Mouse (Mus musculus) cerebellum, adult 18-20 months (tissue): Measurements from ENCODE around the gene Stt3b.

Source experiments
- DNase-seq, 2 experiments: peaks; one replicate each; pipeline ENCODE4 v3.0.0; 2021

Gene Stt3b

GRCm38 (mm10) chr9:115260464-115260863, 49.8 kb downstream of the Stt3b start:
- no peak for DNase-seq

DNA sequence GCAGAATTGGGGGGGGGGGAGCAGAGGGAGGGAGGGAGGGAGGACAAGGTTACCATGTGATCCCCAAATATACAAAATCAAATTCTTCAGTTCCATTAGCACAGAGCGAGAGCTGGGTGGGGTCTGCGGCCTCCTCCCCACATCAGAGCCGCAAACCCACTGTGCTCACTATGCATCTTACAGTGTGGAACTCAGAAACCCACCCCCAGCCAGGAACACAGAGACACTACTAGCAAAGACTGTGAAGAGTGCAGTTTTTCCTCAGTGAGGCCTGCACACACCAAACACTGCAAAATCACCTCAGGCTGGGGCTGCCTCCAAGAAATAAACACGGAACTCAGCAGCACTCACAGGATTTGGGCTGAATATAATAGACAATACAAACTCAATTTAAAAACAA, 50.4 kb downstream of the Stt3b start:
- no peak for DNase-seq

DNA sequence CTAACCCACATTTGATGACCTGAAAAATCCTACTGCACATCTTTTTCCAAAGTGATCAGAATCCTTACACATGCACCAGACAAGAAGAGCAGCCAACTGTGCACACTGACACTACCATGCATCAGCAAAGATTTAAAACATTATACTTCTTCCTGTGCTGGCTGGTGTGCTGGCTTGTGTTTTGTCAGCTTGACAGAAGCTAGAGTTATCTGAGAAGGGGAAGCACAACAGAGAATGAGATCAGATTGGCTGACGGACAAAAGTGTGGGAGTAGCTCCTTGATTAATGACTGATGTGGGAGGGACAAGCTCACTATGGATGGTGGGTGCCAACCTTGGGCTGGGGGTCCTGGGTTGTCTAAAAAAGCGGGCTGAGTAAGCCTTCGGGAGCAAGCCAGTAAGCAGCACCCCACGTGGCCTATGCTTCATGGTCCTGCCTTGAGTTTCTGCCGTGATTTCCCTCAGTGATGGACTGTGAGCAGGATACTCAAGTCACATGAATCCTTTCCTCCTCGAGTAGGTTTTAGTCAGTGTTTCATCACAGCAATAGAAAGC, 52.4 kb downstream of the Stt3b start:
- DNase-seq, result no peak

- DNase-seq, result no peak
Measured at GRCm38 (mm10) chr9:115249145-115249544, 61.1 kb downstream of the Stt3b start.

DNA sequence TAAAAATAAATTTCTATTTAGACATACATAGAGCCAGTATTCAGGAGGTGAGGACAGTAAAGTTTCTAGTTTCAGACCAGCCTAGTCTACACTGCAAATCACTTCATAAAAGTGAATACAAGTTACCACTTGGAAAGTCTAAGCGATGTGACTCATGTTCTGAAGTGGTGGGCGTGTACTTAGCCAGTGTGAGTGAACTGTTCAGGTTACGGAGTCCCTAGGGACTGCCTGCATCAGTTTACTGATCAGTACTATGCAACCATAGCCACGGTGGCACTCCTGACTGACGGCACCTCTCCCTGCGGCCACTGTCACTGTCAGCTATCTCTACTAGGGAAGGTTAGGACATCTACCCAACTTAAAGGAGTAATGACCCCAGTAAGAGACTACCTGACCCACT, 65.1 kb downstream of the Stt3b start:
- no peak for DNase-seq

DNA sequence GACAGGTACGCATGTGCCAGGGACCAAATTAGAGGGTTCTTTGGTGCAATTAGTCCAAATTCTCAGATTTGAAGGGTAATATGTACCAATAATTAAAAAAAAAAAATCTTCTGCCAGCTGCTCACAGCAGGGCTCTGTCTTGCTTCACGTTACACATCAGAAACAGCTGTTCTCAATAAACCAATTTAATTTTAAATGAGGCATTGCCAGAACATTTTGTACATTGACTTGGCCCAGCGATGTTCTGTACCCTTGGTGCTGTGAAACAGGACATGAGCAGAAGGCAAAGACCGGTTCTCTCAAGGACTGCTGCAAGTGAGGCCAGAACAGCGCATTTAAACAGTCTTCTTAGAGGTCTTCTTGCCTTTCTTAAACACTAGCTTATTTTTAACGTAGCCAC, 66.6 kb downstream of the Stt3b start:
- DNase-seq, result no peak

DNA sequence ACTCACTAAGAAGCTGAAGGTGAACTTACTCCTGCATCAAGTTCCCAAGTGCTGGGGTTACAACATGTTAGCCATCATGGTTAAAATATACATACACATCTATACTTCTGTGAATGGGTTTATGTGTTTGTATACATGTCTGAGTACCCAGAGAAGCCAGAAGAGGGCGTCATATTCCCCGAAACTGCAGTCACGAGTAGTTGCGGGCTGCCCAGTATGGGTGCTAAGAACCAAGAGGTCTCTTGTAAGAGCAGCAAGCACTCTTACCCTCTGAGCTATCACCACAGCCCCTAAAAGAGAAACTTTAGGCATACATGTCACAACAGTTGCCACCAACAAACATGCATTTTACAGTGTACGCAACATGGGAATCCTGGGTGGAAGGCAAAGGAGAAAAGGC, 70.4 kb downstream of the Stt3b start:
- no peak for DNase-seq

GRCm38 (mm10) chr9:115237943-115238342, 72.3 kb downstream of the Stt3b start:
- no peak for DNase-seq

- DNase-seq, result no peak
Measured at GRCm38 (mm10) chr9:115236352-115236841, 73.8 kb downstream of the Stt3b start.

- no peak for DNase-seq
Measured at GRCm38 (mm10) chr9:115234561-115234960, 75.7 kb downstream of the Stt3b start.

DNA sequence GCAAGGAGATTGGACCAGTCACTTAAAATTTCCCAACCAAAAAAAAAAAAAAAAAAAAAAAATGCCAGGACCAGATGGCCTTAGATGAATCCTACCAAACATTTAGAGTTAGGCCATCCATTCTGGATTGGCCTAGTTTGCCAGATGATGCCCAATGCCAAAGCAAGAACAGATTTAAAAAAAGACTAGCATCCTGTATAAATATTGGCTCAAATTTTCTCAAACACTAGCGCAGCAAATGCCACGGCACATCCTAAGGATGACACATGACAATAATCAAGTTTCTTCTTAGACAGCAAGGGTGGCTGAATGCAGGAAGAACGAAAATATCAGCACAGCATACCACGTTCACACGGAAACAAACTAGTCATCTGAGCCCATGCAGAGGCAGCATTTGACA, 76.5 kb downstream of the Stt3b start:
- DNase-seq, result peak in 1 of 2 experiments; percentile 12

DNA sequence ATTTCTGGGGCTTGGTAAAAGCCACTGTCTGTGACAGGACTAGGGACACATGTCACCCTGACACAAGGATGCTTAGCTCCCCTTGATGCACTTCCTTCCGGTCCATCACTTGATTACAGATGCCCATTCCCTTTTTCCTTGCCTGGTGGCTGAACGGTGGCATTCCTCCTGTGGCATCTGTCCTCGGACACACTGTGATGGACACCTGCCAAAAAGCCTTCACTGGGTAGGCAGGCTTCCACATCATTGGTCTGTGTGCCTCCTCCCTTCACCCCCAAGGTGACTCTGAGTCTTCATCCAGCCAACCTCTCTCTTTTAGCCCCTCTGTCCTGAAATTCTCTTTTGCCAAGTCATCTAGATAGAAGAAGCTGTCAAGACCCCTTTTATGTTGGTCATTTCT, 78.7 kb downstream of the Stt3b start:
- no peak for DNase-seq

DNA sequence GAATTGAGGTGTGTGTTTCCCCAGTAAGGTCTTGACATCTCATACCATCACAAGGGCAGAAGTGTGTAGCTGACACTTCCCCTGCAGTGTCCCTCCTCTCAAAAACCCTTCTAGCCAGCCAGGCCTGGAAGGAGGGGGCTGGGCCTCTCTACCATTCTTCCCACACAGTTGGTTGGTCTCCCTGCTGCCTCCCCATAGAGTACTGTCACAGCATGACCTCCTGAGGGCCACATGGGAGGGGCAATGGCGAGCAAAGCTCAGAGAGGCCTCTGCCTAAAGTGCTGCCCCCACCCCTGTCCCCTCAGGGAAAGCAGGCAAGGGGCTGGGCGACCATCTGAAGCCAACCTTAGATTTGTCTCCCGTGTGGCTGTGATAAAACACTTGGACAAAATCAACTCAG, 80.1 kb downstream of the Stt3b start:
- no peak for DNase-seq

DNA sequence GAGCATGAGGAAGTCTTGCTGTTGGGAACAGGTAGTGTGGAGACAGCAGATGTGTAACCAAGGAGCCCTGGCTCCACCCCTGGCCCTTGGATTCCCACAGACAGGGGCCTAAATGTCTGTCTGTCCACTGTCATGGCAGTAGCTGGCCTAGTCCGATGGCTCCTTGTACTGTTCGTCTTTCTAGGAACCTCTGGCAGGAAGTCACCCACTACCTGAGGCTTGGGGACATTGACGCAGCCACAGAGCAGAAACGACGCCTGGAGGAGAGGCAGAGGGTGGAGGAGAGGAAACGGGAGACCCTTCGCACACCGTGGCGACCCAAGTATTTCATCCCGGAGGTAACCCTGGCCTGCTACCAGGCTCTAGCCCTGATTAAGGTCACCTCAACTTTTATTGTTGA, 80.5 kb downstream of the Stt3b start:
- DNase-seq, result no peak

GRCm38 (mm10) chr9:115229145-115229544, 81.1 kb downstream of the Stt3b start:
- no peak for DNase-seq

DNA sequence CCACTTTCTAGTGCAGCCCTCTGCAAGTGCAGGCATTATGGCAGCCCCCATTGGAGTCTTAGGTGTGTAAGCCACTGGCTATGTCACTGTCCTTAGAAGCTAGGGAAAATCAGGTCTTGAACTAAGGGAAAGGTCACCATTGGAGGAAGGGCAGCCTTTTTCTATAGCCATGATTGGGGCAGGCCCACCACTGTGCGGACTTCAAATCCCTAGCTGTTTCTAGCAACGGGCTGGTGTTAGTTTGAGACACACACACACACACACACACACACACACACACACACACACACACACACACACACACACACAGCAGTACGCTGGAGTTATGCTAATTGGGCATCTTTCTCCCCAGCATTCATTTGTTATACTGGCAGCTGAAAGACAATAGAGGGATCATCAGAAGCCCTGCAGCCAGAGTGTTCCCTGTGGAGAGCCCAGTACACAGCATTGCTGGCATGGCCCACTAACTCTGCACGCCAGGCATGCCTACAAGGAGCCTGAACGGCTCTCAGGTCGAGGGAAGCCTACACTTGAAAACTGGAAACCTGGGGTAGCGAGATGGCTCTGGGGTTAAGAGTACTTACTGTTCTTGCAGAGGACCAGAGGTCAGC, 85.4 kb downstream of the Stt3b start:
- no peak for DNase-seq

GRCm38 (mm10) chr9:115221265-115221664, 89.0 kb downstream of the Stt3b start:
- no peak for DNase-seq

DNA sequence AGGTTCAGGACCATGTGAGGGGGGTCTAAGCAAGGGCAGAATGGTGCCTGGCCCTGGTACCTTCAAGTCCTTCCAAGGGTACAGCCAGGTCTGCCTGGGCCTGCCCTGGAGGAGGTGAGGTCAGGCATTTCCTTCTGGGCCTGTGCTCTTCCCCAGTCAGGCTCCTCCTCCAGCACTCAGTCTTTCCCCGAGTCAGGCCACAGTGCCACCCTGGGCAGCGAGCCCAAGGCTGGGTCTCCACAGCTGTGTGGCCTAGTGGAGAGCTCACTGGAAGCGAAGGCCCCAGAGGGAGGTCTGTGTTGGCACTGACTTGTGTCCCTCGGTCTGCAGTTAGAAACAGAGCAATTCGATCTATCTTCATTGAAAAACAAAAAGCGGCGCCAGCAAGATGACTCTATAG, 89.8 kb downstream of the Stt3b start:
- no peak for DNase-seq

- no peak for DNase-seq
Measured at GRCm38 (mm10) chr9:115217984-115218383, 92.2 kb downstream of the Stt3b start.

DNA sequence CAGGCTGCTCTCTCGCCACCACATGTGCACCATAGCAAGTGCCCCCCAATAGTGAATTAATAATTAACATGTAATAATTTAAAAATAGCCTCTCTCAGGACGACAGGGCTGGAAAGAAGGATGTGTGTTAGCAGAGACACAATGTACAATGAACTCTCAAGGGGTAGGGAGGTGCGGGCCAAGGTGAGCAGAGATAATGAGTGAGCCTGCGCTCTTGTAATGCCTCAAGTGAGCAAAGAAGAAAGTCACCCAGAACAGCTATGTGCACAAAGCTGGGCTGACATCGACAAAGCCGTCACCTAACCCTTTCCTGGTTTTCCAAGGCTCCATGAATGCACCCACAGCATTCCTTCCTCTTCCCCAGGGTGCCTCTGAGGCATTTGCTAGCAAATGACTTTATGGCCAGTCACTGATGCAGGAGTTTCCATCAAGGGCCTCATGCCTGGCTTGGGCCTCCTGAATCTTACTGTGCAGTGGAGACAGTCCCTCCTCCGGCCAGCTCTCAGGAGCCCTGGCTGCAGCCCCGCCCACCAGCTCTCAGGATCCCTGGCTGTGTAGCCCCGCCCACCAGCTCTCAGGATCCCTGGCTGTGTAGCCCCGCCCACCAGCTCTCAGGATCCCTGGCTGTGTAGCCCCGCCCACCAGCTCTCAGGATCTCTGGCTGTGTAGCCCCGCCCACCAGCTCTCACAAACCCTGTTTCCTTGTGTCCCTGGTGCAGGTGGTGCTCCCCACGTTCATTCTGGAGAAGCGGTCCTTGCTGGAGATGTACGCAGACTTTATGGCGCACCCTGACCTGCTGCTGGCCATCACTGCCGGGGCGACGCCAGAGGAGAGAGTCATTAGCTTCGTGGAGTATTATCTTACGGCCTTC, 94.2 kb downstream of the Stt3b start:
- DNase-seq, result no peak

DNA sequence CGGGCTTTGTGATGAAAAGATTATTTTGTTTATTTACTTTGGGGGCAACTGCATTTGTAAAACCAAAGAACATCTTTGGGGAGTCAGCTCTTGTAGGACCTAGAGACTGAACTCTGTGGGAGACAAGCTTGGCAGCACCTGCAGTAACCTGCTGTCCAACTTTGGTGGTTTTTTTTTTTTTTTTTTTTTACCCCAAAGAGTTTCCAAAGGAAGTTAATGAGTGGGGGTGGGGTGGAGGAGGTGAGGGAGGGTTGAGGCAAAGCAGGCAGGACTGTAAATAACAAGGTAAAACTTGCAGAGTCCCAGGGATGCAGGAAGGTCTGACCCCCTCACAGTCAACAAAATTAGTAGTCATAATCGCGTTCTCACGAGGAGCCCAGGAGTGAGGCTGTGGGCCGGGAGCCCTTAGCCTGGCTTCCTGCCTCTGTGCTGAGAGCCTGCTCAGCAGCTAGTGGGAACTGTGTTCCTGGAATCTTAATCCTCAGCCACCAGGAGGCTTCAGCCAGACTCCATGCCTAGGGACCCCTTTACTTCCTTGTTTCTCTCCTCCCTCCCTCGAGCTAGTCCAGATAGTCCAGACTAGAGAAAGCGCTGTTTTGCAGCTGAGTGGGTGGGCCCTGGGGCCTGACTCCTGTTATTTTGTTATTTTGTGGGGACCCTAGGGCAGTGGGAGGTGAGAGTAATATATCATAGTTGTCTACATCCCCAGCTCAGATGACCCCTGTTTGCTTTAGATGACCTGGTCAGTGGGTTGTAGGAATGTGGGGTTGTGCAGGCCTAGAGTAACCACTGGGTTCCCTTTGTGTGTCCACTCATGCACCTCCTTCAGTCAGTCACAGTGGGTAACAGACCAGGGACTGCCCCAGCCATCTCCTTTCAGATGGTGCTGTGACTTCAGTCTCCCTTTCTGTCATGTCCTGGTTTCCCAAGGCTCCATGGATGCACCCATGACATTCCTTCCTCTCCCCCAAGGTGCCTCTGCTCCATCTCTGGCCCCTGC, 95.3 kb downstream of the Stt3b start:
- DNase-seq, result no peak

DNA sequence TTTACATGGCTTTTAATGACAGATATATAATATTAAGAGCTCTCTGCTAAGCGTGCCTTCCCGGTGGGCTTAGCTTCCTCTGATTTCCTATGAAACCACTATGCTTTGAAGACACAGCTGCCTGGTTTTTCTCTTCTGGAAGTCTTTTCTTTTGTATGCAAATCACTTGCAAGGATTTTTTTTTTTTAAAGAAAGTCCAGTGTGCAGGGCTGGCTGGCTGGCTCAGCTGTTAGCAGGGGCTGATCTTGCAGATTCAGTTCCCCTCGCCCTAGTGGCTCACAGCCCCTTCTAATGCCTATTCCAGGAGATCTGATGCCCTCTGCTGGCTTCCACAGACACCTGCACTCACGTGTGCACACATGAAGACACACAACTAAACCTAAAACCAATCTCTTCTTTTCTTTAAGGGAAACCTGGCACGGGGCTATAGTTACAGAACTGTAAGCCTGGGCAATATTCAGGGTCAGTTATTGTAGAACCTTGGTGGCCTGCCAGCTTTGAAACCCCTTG, 96.4 kb downstream of the Stt3b start:
- DNase-seq, result no peak

DNA sequence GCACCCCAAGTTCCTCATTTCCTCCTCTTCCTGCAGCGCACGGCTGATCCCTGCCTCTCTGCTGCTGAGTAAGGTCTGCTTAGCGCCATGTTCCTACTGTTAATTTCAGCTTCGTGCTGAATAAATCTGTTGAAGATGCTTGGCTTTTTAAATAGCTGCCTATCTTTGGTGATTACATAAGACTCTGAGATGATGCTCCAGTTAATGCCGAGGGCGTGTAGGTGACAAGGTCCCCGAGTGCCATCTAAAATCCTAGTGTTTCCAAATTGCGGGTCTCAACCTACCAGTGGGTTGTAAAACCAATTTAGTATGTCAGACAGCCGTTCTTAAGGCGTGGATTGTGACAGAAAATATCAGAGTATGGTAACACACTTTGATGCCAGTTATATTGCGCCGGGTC, 99.7 kb downstream of the Stt3b start:
- no peak for DNase-seq
